Mouse (Mus musculus): ENCODE results near the gene Ccser1.

GRCm38 (mm10) chr6:61432703-61433102 is 252.6 kb downstream of the Ccser1 start:
- no peak for TF ChIP-seq POLR2A (IDR thresholded peaks at IDR 0.05; ENCODE audit: insufficient read depth, low read depth, low read length)
- TF ChIP-seq CTCF (IDR thresholded peaks at IDR 0.05; ENCODE audit: insufficient read depth, low read depth, low read length): no peak
